Mouse (Mus musculus): Measurements from ENCODE around the gene Kcnh4. TPM values are rescaled to one million over a fixed set of nuclear protein-coding genes. Genes with fewer than 3 reads are reported as not detected.
A peak's percentile ranks its signal among the peaks of the same experiment; 100 is the strongest.

The Kcnh4 gene
- polyA plus RNA-seq, 1 experiment from 2014 or later: not detected

GRCm38 (mm10) chr11:100735134-100735865, 24.4 kb downstream of the Kcnh4 start:
- peak overlapping the region; percentile 88 for H3K4me2 ChIP-seq (ENCODE audit: low read depth, low read length)
- peak overlapping the region; percentile 53 for H3K9ac ChIP-seq (ENCODE audit: low read length)
- WGBS: 84% methylated on average over 9 of the region's 9 CpGs
- H3K4me1 ChIP-seq (ENCODE audit: control insufficient read depth, insufficient read depth, low read length): peaks cover 21% of the 10 kb centered on the region
- ATAC-seq (replicated peaks; ENCODE audit: extremely low read depth, insufficient read depth, low FRiP score): no peak
- peak overlapping the region; percentile 39; the same call in 1 of the 2 replicates for H3K27ac ChIP-seq (ENCODE audit: low read length)
- peak overlapping the region; percentile 35 for H3K4me3 ChIP-seq (ENCODE audit: low read length)
- H3K36me3 ChIP-seq (ENCODE audit: control insufficient read depth, insufficient read depth): no peaks in the 10 kb centered on the region
- H3K9me3 ChIP-seq (replicated peaks; ENCODE audit: control insufficient read depth, low read length): no peaks in the 10 kb centered on the region
- no peaks in the 10 kb centered on the region for H3K27me3 ChIP-seq (ENCODE audit: control insufficient read depth, insufficient read depth, low read length)

GRCm38 (mm10) chr11:100730477-100731205, 29.1 kb downstream of the Kcnh4 start:
- Histone ChIP-seq H3K9me3 (replicated peaks; ENCODE audit: control insufficient read depth, low read length) (no peaks in the 10 kb centered on the region), H3K27me3 (ENCODE audit: control insufficient read depth, insufficient read depth, low read length) (no peaks in the 10 kb centered on the region), H3K4me1 (ENCODE audit: control insufficient read depth, insufficient read depth, low read length) (peaks cover 5% of the 10 kb centered on the region), H3K9ac (ENCODE audit: low read length) (no peak overlapping the region), H3K4me3 (ENCODE audit: low read length) (no peak overlapping the region), H3K4me2 (ENCODE audit: low read depth, low read length) (no peak overlapping the region), H3K27ac (ENCODE audit: low read length) (no peak overlapping the region), H3K36me3 (ENCODE audit: control insufficient read depth, insufficient read depth) (no peaks in the 10 kb centered on the region)
- no peak; the same call in 1 of the 2 replicates for ATAC-seq (replicated peaks; ENCODE audit: extremely low read depth, insufficient read depth, low FRiP score)
- WGBS: 80% methylated on average over 6 of the region's 6 CpGs

DNA sequence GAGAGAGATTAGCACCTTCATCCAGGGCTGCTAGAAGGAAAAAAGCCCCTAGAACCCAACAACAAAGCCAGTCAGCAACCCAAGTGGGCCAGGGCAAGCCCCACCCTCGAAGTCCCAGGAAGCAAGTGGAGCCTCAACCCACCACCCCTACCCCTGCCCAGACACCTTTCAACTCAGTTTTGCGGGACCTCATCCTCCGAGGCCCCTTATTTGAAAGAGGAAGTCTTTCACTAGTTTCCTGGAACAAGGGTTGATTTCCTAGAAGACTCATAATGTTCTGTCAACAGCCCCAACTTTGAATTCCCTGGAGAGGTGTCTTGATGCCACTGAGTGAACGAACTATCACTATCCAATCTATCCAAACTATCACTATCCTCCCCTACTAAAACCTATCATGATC, 29.8 kb downstream of the Kcnh4 start:
- ATAC-seq (replicated peaks; ENCODE audit: extremely low read depth, insufficient read depth, low FRiP score): no peak
- H3K4me2 ChIP-seq (ENCODE audit: low read depth, low read length): no peak overlapping the region
- H3K36me3 ChIP-seq (ENCODE audit: control insufficient read depth, insufficient read depth): no peaks in the 10 kb centered on the region
- H3K27ac ChIP-seq (ENCODE audit: low read length): no peak overlapping the region
- no peak overlapping the region for H3K4me3 ChIP-seq (ENCODE audit: low read length)
- 78% methylated on average over 4 of the region's 4 CpGs for WGBS
- H3K27me3 ChIP-seq (ENCODE audit: control insufficient read depth, insufficient read depth, low read length): no peaks in the 10 kb centered on the region
- H3K9me3 ChIP-seq (replicated peaks; ENCODE audit: control insufficient read depth, low read length): no peaks in the 10 kb centered on the region
- H3K9ac ChIP-seq (ENCODE audit: low read length): no peak overlapping the region
- peaks cover 7% of the 10 kb centered on the region for H3K4me1 ChIP-seq (ENCODE audit: control insufficient read depth, insufficient read depth, low read length)

DNA sequence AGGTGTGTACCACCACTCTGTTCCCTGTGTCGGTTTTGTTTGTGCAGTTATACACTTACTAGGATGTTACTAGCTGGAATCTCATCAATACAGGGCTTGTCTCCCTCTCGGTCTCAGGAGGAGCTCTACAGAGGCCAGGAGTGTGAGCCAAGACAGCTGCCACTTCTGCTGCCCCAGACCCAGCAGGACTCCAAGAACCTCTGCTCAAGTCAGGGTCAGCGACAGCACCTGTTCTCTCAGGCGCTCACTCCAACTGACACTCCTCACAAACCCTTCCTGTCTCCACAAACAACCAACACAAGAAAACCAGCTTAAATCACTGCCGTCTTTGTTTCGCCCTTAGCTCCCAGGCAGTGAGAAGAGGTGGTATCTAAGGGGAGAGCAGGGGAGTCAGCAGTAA, 31.1 kb downstream of the Kcnh4 start:
- no peaks in the 10 kb centered on the region for H3K9me3 ChIP-seq (replicated peaks; ENCODE audit: control insufficient read depth, low read length)
- no peak for ATAC-seq (replicated peaks; ENCODE audit: extremely low read depth, insufficient read depth, low FRiP score)
- H3K27me3 ChIP-seq (ENCODE audit: control insufficient read depth, insufficient read depth, low read length): no peaks in the 10 kb centered on the region
- WGBS: 79% methylated on average over 6 of the region's 6 CpGs
- H3K9ac ChIP-seq (ENCODE audit: low read length): no peak overlapping the region
- H3K4me3 ChIP-seq (ENCODE audit: low read length): no peak overlapping the region
- H3K4me2 ChIP-seq (ENCODE audit: low read depth, low read length): no peak overlapping the region
- H3K27ac ChIP-seq (ENCODE audit: low read length): no peak overlapping the region
- H3K4me1 ChIP-seq (ENCODE audit: control insufficient read depth, insufficient read depth, low read length): peaks cover 14% of the 10 kb centered on the region
- no peaks in the 10 kb centered on the region for H3K36me3 ChIP-seq (ENCODE audit: control insufficient read depth, insufficient read depth)

DNA sequence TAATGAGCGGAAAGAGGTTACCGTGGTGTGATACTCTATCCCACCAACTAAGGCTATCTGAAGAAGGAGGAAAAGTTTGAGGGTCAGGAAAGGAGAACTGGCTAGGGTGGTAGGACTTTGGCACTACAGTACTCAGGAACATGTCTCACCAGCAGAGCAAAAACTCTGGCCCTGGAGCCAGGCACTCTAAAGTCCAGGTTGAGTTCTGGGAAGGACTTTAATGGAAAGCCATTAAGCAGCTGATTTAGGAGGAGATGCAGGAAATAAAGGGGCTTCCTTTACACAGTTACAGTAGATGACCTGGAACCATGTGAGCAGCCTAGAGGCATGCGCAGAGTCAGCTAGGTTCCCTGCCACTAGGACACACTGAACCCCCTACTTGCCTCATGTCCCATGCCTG, 32.5 kb downstream of the Kcnh4 start:
- Histone ChIP-seq H3K4me3 (ENCODE audit: low read length) (no peak overlapping the region), H3K9ac (ENCODE audit: low read length) (no peak overlapping the region), H3K4me2 (ENCODE audit: low read depth, low read length) (no peak overlapping the region), H3K4me1 (ENCODE audit: control insufficient read depth, insufficient read depth, low read length) (peaks cover 27% of the 10 kb centered on the region), H3K27me3 (ENCODE audit: control insufficient read depth, insufficient read depth, low read length) (no peaks in the 10 kb centered on the region), H3K9me3 (replicated peaks; ENCODE audit: control insufficient read depth, low read length) (no peaks in the 10 kb centered on the region), H3K27ac (ENCODE audit: low read length) (no peak overlapping the region), H3K36me3 (ENCODE audit: control insufficient read depth, insufficient read depth) (no peaks in the 10 kb centered on the region)
- WGBS: 92% methylated on average over 3 of the region's 3 CpGs
- no peak for ATAC-seq (replicated peaks; ENCODE audit: extremely low read depth, insufficient read depth, low FRiP score)

- Histone ChIP-seq H3K27me3 (ENCODE audit: control insufficient read depth, insufficient read depth, low read length) (no peaks in the 10 kb centered on the region), H3K9me3 (replicated peaks; ENCODE audit: control insufficient read depth, low read length) (no peaks in the 10 kb centered on the region), H3K4me2 (ENCODE audit: low read depth, low read length) (no peak overlapping the region), H3K36me3 (ENCODE audit: control insufficient read depth, insufficient read depth) (no peaks in the 10 kb centered on the region), H3K4me1 (ENCODE audit: control insufficient read depth, insufficient read depth, low read length) (peaks cover 49% of the 10 kb centered on the region), H3K9ac (ENCODE audit: low read length) (no peak overlapping the region), H3K27ac (ENCODE audit: low read length) (peak overlapping the region; percentile 67), H3K4me3 (ENCODE audit: low read length) (no peak overlapping the region)
- WGBS: 32% methylated on average over 5 of the region's 5 CpGs
- ATAC-seq (replicated peaks; ENCODE audit: extremely low read depth, insufficient read depth, low FRiP score): peak; percentile 43; the same call in 1 of the 2 replicates
Observed at GRCm38 (mm10) chr11:100724919-100725512, 34.7 kb downstream of the Kcnh4 start.

- 45% methylated on average over 2 of the region's 2 CpGs for WGBS
- no peak overlapping the region for H3K4me3 ChIP-seq (ENCODE audit: low read length)
- H3K9ac ChIP-seq (ENCODE audit: low read length): no peak overlapping the region; the same call in 1 of the 2 replicates
- no peaks in the 10 kb centered on the region for H3K27me3 ChIP-seq (ENCODE audit: control insufficient read depth, insufficient read depth, low read length)
- no peaks in the 10 kb centered on the region for H3K9me3 ChIP-seq (replicated peaks; ENCODE audit: control insufficient read depth, low read length)
- H3K4me1 ChIP-seq (ENCODE audit: control insufficient read depth, insufficient read depth, low read length): peaks cover 56% of the 10 kb centered on the region
- no peak for ATAC-seq (replicated peaks; ENCODE audit: extremely low read depth, insufficient read depth, low FRiP score)
- peak overlapping the region; percentile 85 for H3K27ac ChIP-seq (ENCODE audit: low read length)
- H3K36me3 ChIP-seq (ENCODE audit: control insufficient read depth, insufficient read depth): peaks cover 11% of the 10 kb centered on the region; the same call in 1 of the 2 replicates
- H3K4me2 ChIP-seq (ENCODE audit: low read depth, low read length): no peak overlapping the region; the same call in 1 of the 2 replicates
Observed at GRCm38 (mm10) chr11:100722493-100723028, 37.2 kb downstream of the Kcnh4 start.

- Histone ChIP-seq H3K4me2 (ENCODE audit: low read depth, low read length) (peak overlapping the region; percentile 1), H3K9me3 (replicated peaks; ENCODE audit: control insufficient read depth, low read length) (no peaks in the 10 kb centered on the region), H3K4me1 (ENCODE audit: control insufficient read depth, insufficient read depth, low read length) (peaks cover 56% of the 10 kb centered on the region), H3K27me3 (ENCODE audit: control insufficient read depth, insufficient read depth, low read length) (no peaks in the 10 kb centered on the region), H3K36me3 (ENCODE audit: control insufficient read depth, insufficient read depth) (peaks cover 13% of the 10 kb centered on the region; the same call in 1 of the 2 replicates), H3K27ac (ENCODE audit: low read length) (peak overlapping the region; percentile 85), H3K4me3 (ENCODE audit: low read length) (no peak overlapping the region), H3K9ac (ENCODE audit: low read length) (no peak overlapping the region; the same call in 1 of the 2 replicates)
- 29% methylated on average over 8 of the region's 8 CpGs for WGBS
- ATAC-seq (replicated peaks; ENCODE audit: extremely low read depth, insufficient read depth, low FRiP score): peak; percentile 29; the same call in 1 of the 2 replicates
Observed at GRCm38 (mm10) chr11:100721776-100722492, 37.8 kb downstream of the Kcnh4 start.

Data from heart, embryonic 16.5 days (tissue).